Mouse (Mus musculus) 416B (cell line): ENCODE results near the gene Neb.

Source experiments
- DNase-seq: peaks from one replicate; pipeline ENCODE4 v3.0.0; 2011; ENCODE audit warnings: low read depth

Neb gene

DNA sequence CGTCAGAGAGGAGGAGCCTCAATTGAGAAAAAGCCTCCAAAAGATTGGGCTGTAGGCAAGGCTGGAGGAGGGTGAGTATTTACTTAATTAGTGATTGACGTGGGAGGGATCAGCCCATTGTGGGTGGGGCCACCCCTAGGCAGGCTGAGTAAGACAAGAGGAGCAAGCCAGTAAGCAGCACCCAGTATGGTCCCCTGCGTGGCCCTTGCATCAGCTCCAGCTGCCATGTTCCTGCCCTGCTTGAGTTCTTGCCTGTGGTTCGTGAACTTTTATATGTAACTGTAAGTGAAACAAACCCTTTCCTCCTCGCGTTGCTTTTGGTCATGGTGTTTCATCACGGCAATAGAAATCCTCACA is at the start of gene Neb:
TSS of gene Neb (minus strand) at position 27 of the 357 bp plus-strand sequence.
- no peak for DNase-seq

DNA sequence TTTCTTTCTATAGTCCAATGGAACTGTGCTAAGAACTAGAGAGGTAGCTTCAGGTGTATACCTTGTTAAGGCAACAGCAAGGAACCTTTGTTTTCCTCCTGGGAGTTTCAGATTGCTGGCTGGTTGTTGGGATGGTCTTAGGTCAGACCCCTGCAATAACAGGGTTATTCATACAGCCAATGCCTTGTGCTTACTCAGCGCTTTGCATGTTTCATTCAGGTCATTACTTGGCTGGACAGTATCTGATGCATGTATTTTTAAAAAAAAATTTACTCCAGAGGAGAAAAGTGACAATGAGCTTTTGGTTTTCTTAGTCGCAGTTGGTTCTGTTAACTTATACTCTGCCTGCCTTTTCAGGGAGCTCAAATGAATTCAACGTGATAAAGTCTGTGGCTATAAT is 49.1 kb upstream of the Neb start:
- DNase-seq: no peak

DNA sequence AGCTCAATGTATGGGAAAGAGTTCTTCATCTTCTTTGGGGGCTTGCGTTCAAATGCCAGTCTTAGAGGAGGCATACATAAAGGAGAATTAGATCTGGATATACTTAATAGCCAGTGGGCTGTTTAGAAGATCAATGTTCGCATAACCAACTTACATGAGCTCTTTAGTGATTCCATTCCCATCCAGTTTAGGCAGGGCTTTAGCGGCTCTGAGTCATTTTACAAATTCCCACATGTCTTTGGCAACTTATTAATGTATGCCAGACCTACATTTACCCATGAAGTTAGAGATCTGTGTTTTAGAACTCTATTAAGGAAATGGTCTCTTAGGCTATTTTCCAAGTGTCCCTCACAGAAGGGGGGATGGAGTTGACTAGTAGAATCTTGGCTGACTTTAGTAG is 47.8 kb upstream of the Neb start:
- no peak for DNase-seq

DNA sequence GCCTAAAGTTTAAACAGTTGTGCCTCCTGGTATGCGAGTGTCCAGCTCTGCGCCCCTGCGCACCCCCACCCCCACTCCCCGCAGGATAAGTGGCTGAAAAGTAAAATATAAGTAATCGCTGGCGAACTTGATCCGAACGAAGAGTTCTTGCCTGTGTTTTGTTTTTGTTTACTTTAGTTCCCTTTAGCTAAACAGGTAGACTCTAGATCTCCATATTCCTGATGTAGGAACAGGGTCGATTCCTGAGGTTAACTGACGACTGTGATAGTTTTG is 47.2 kb upstream of the Neb start:
- DNase-seq: no peak

DNA sequence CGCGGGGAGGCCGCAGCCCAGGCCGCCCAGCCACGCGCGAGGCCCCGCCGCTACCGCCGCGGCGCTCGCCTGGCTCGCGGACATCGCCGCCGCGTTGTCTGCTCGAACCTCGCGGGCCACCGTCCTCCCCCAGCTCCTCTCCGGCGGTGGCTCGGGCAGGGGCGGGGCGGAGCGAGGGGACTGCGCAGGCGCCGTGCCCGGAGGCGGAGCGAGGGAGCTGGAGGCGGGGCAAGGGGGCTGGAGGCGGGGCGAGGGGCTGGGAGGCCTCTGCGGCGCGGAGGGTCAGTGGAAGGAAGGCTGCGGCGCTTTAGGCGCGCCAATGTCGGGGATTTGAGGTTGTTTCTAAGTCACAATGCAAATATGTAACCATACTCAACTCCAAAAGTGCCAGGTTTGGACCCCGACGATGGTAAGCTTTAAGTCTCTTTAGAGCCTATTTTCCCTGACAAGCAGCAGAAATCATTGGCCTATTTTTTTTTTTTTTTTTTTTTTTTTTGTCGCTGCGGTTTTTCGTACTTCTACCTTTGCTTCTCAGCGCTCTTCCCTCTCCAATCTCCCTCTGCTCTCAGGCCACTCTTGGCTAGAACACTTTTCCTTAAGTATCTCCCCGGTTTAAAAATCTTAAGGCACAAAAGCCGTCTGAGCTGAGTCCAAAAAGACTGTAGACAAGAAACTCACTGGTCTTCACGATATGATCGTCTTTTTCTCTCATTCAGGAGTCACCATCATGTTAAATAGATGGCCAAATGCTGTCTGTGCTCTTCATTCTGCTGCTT is 46.7 kb upstream of the Neb start, which contains the start of gene Arl5a:
TSS of gene Arl5a (minus strand) at position 155 of the 776 bp plus-strand sequence.
- peak; percentile 88 for DNase-seq

DNA sequence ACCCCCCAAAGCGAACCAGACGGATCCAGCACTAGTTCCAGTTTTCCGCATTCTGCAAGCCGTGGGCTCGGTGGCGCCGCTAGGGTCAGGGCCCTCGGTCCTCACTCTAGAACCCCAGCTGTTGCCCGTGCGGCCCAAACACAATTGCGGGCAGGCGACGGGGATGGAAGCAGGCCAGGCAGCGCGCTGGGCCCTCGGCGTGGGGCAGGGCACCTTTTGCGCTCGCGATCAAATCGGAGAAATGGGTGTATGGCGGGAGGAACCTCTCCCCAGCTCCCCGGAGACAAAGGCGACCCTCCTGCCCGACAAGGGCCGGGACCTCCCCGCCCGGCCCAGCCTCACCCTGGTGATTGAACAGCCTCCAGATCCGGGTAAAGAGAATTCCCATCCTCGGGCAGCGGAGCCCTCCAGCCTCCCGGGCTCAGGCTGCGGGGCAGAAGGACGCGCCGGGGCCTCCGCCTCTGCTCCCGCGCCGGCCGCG is 46.0 kb upstream of the Neb start:
- peak; percentile 51 for DNase-seq

DNA sequence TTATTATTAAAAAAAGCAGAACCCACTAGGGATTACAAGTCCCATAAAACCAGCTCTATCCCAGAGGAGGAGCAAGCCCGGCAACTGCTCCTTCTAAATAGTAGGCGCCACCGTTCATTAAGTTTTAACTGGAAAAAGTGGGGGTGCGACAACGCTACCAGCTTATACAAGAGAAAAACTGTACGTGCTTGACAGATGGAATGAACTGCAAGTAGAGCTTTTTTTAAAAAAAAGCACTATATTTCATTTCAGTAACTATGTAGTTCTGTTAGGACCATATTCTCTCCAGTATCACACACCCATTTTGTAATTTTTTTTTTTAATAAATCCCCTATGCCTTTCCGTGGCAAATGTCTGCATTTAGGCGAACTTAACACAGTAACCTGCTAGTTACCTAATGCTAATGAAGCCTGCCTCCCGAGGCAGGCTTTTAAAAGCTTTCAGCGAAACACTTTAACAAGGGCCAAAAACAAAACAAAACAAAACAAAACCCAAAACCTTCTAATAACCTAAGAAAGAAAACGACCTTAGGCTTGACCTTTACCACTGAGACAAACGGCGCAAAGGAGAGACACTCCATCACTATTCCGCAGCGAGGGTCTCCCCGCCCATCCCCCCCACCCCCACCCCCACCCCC is 45.5 kb upstream of the Neb start:
- peak; percentile 32 for DNase-seq

DNA sequence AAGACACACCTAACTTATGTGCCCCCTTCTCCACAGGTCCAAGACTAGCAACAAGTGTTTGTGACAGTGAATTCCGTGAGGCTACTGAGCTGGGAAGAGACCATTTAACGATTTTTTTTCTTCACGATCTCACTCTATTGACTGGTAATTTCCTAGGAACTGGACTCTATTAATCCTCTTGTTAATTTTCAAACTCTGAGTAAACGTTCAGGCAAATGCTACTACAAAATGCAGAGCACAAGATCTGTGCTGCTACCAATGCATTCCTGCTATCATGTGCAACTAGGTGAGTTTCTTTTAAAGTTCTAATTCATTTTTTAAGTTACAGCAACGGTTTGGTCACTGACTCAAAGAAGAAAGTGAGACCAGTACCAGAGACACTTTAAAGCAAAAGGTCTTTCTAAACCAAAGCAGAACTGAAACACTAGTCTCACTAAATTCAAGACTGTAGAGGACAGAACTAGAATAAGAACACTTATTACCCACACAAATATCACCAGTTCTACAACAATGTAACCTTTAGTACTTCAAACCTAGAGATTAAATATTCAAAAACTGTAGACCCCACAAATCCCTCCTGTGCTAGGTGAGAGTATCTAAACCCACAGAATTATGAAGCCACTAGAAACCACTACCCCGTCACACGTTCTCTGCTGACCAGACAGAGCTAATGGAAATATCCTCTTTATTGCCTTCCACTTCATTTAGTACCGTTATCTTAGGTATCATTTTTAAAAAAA is 44.8 kb upstream of the Neb start:
- DNase-seq: peak; percentile 18

DNA sequence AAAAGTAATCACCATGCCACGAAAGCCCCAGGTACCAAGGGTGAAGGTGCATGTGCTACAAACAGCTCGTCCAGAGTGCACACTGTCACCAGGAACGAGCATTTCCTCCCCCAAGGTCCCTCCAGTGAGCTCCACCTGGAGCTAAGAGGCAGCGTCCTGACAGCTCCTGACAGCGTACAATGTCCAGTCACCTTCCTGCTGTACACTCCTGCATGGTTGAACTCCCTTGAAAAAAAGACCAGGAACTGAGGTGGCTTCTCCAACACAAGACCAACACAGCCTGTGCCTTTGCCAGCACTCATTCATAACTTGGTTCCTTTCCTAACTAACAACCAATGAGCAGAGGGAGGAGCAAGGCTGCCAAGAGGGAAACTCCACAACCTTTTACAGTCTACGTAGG is 42.9 kb upstream of the Neb start:
- DNase-seq: no peak

DNA sequence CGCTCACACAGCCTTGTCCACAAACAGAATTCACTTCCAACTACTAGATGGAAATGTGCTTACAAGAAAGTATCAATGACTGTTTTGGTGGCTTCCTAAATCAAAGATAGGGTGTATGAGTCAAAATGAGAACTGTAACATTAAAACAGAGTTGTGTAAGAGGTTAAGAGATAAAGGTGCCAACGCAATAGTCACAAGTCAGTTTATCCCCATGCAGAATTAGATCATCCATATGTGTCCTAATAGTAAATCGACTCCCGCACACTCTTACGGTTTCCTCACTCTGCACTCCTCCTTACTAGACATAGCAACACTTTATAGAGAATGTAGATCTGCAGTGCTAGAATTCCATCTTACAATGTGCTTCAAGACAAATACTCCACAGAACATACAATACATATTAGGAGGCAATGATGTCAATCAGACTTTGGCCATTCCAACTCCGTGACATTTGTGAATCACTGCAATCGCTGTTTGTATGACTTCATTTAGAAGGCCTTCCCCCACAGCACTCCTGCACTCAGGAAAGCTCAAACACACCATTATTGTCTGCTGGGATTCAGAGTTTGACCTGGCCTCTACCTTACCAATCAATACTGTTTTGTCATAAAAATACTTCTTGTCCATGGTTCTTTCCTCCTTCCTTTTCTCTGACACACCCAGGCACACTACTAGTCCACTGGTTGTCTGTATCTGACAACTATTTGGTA is 41.9 kb upstream of the Neb start:
- peak; percentile 54 for DNase-seq

DNA sequence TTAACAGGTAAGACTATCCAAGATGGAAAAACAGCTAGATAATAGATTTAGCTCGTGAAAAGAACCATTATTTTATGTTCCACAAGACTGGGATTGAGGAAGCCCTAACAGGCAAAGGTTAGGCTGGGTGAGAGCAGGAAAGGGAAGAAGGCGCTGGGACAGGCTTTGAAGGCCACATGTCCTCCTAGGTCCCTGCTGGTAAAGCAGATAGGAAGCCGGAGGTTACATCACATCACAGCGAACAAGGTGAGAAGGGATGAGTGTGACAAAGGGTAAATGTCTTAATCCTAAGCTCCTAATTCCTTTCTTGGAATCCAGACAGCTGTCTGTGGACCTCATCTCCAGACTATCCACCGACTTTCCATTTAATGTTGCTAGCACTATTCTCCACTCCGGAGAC is 41.0 kb upstream of the Neb start:
- no peak for DNase-seq

DNA sequence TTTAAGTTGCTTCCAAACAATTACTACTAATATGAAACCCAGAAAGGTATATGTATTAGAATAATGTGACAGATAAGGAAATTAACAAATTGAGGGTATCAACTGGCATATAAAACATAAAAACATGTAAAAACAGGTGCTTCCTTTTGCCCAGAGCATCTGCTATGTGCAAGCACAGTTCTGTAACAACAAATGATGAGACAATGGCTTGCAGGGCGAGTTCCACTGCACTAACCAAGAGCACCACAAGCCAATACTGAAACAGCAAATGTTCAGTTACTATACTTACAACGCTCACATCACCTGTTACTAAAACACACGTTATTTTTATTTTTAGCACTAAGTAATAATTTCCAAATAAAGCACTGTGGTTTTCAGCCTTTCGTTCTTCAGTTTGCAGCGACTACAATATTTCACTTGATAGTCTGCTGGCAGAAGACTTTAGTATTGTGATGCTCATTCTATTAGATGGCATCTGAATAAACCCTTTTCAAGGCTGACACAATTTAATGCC is 34.3 kb upstream of the Neb start:
- no peak for DNase-seq

DNA sequence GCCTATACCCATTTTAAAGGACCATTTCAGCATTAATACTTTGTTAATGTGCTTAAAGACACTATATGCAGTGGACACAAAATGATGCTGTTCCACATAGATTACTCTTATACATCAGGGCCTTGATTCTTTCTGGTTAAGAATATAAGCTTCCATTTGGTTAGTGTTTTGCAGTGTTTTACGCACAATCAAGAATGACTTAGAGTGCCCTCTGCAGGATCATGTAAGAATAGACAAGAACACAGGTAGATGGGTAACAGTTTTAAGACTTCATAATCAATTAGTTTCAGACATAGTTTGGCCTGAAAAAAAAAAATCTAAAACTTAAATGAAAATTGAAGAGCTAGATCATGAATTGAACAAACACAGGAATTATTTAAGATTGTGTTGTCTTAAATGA is 28.2 kb upstream of the Neb start:
- DNase-seq: peak; percentile 27

DNA sequence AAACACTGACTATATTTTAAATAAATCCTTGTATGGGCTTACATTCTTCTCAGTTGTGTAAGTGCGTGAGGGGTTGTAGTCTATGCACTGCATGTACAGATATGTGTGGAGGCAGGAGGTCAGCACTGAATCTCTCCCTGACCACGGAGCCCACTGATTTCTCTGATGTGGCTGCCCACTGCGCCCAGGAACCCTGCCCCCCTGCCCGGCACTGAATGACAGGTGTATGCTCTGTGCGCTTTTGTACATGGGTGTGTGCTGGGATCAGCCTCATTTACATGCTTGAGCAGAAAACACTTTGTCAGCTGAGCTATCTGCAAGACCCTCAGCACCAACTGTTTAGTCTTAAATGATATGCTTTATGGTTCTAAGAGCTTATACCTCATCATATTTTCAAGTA is 27.0 kb upstream of the Neb start:
- DNase-seq: no peak

DNA sequence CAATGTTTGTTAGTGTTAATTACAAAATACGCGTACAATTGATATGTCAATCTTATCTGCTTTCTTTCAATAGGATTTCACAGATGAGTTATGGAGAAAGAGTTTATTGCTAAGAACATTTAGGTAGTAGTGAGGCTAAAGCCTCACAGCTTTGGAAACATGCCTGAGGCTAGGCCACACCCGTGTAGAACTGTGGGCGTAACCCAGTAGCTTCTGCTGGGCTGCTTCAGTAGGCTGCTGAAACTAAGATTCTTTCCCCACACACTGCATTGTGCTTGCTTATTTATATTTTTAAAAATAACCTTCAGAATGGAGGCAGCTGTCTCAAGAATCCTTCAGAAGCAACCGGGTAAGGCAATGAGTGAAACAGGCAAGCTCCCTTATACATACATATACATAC is 16.3 kb upstream of the Neb start:
- no peak for DNase-seq

DNA sequence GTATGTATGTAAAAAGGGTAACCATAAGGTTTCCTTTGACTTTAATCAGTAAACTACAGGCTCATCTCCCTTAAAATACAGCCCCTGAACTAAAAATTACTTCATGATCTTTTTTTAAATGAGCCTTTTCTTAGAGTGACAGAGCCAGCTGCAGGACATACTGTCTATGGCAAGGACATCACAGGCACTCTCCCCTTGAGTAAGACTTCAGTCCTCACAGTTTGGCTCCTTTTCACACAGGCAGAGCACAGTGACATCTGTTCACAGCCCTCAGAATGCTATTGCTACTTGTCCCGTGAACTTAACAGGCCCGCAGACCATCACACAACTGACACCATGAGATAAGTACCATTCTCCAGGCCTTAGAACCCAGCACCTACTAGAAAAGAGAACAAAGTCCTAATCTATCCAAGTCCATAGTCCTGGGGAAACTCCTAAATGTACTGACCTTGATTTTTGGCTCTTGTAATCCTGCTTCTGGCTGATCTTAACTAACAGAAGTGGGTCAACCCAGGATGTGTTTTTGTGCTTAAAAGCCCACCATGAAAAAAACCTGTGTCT is 12.2 kb upstream of the Neb start:
- no peak for DNase-seq

DNA sequence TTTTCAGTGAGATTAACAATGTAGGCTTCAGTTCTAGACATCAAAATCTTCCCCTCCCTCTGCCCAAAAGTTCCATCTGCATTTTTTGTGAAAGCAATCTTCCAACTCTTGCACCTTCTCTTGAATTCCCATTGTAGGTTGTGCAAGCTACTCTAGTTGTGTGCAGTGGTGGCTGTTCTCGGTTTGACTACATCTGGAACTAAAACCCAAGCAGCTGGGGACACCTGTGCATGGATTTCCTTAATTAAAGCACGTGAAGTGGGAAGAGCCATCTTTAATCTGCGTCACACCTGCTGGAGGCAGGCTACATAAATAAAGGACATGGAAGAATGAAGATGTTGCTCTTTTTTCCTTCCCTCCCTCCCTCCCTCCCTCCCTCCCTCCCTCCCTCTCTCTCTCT is 11.7 kb upstream of the Neb start:
- DNase-seq: no peak

DNA sequence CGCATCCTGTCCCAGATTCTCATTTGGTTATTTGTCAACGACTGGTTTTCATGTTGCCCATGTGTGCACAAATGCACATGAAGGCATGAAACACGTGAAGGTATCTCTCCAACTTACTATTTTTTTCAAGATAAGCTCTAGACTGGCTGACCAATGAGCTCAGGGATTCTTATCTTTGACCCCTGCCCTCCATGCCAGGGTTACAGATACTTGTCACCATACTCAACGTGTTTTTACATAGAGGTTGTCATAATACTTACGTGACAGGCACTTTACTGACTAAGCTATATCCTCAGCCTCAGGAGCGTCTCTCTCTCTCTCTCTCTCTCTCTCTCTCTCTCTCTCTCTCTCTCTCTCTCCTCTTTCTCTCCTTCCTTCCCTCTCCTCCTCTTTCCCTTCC is 8.2 kb upstream of the Neb start:
- DNase-seq: no peak

DNA sequence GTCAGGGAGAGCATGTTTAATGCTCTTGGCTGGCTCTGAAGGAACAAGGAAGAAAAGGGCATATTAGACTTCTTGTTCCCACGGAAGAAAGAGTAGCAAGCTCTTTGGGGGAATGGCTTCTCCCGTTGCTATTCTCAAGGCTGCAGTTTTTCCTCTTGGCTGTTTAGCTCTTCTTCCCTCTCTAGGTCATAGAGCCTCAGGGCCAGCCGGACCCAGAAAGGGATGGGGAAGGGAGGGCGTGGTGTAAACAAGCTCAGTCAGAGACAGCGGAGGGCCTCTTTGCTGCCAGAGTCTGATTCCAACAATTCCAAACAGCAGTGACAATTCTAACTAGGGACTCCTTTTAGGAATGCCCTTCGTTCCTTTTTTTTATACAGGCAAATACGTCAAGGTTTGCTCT is 7.8 kb upstream of the Neb start:
- no peak for DNase-seq

DNA sequence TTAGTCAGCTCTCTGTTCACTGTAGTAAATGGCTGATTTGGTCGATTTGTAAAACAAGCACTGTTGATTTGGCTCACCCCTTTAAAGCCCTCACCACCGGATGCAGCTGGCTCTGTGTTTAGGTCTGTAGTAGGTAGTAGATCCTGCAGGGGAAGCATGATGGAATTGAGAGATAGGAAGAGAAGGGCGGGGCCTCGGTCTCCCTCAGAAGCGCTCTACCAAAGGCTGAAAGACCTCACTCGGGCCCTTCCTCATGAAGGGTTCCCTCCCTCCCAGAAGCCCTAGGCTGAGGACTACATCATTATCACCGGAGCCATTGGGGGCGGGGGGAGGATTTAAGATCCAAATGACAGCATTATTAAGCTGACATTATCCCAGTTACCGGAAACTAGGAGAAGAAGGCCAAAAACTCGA is 581 bp upstream of the Neb start:
- peak; percentile 81 for DNase-seq

DNA sequence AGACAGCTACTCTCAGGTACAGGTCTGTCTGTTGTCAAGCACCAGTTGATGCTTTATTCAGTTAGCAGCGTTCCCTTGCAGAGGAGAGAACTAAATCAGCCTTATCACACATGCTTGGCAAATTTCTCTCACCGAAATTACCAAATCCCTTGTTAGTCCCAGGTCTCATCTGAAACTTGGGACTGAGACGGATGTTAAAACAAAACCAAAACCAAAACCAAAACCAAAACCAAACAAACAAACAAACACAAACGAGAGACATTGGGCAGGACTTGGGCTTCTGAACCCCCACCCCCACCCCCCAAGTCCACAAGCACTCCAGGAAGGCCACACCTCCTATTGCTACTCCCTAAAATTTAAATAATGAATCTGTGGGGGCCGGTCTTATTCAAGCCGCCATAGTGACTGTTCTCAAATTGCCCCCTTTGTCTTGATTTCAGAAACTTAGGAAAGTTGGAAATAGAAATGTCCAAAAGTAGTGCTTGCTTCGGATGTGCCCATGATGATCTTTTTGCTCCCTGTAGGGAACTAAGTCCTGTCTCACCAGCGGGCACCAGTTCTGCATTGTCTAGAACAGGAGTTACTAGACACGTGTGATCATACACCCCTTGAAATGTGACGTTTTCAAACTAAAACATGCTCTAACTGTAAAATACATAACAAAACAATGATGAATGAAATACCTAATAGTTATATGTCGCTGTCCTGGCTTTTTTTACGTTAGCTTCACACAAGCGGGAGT is 397 bp downstream of the Neb start:
- no peak for DNase-seq
